Mouse (Mus musculus) splenic B cell, adult 2 months (primary cell): ENCODE data around the gene Hist2h3c1.
"Not testable (repeated sequence)": the region's sequence is repeated elsewhere in the genome, so short reads cannot be mapped to it uniquely, and the experiment has no call there.

Experiments
- DNase-seq: peaks from one replicate; pipeline ENCODE4 v3.0.0-alpha.2; 2011; ENCODE audit warnings: low read depth, low spot score
- H3K27me3 ChIP-seq: 2 replicates; pipeline ENCODE4 v1.6.1; 2012; ENCODE audit warnings: mild to moderate bottlenecking, low read length, moderate library complexity, mixed read lengths; ENCODE audit not compliant: control insufficient read depth, poor library complexity, insufficient read depth, severe bottlenecking
- H3K36me3 ChIP-seq: 2 replicates; pipeline ENCODE4 v1.6.1; 2012; ENCODE audit warnings: mild to moderate bottlenecking, low read length, moderate library complexity, mixed read lengths; ENCODE audit not compliant: control insufficient read depth, poor library complexity, insufficient read depth, severe bottlenecking

Gene Hist2h3c1

DNA sequence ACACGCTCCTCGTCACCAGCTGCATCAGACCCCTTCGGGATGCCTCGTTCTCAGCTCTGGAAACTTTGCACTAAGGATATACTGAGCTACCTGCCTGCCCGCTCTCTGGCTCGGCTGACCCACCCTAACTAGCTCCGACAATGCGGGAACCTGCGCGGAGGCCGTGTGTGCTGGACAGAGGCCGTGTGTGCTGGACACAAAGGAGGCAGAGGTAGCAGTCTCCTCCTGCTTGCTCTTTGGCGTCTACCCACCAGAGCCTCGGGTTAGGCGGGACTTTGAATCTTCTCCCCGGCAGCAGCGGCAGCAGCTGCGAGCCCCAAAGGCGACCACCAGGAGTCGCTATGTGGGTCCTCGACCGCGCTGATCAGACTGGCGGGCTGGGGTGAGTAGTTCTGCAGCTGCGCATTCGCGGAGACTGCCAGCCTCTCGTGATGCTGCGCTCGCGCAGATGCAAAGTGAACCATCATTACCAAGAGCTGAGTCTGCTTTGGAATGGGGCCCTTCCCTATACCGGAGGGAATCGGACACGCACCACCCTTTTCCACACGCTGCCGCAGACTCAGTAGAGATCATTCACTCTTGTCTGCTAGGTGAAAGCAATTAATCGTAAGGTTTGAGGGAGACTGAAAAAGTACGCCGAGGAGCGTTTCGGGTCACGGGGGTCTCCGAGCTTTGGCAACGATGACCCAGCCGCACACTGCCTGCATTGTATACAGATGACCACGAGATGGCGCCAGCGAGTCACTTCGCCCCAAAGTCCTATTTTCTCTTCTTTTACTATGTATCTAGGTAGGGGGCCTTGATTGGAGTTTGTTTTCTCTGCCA lies 31.5 kb downstream of the Hist2h3c1 start:
- H3K36me3 ChIP-seq, result no peaks in the 10 kb centered on the region
- H3K27me3 ChIP-seq, result no peaks in the 10 kb centered on the region
- peak; percentile 96 for DNase-seq

DNA sequence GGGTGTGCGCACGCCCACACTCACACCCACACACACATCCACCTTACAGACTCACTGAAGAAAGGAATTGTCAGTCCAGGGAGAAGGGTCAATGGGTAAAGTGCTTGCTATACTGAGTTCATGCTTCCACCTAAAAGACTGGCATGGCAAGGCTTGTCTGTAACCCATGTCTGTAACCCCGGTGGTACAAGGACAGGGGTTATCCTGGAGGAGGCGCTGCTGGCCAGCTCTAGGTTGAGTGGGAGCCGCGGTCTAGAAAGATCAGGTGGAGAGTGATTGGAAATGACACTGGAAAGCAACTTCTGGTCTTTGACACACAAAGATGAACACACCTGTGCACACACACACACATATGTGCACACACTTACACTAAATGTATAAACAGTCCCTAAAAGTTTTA lies 34.2 kb downstream of the Hist2h3c1 start:
- no peak for DNase-seq
- Histone ChIP-seq H3K27me3 (no peaks in the 10 kb centered on the region), H3K36me3 (no peaks in the 10 kb centered on the region)

DNA sequence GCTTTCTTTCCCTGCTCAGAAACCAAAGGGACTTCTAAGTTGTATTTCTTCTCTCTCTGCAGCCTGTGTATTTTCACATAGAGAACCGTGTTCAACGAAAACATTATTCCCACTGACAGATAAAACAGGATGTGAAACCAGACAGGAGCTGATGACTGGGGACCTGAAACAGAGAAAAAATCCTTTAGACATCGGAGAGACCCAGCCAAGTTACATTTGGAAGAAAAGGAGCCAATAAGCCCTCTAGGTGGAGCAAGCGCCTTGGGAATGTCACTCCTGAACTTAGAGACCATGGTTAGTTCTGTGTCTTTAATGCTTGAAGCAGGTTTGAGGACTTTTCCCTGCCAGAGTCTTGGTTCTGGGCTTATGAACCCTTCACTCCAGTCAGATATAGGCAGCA lies 38.0 kb downstream of the Hist2h3c1 start:
- no peaks in the 10 kb centered on the region for H3K27me3 ChIP-seq
- peak; percentile 38 for DNase-seq

DNA sequence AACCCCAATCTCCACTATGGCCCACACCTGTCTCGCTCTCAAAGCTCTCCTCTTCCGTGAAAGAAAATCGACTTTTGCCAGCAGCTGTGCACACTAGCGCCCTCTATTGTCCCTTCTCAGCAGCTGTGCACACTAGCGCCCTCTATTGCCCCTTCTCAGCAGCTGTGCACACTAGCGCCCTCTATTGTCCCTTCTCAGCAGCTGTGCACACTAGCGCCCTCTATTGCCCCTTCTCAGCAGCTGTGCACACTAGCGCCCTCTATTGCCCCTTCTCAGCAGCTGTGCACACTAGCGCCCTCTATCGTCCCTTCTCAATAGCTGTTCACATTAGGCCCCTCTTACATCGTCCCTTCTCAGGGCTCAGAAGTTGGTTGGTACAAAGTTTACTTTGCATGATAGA lies 40.8 kb downstream of the Hist2h3c1 start:
- DNase-seq, result peak; percentile 30
- H3K36me3 ChIP-seq, H3K27me3 ChIP-seq: not testable (repeated sequence)

More for the DNA sequence above, 38.0 kb downstream of the Hist2h3c1 start:
- H3K36me3 ChIP-seq, result no peaks in the 10 kb centered on the region

DNA sequence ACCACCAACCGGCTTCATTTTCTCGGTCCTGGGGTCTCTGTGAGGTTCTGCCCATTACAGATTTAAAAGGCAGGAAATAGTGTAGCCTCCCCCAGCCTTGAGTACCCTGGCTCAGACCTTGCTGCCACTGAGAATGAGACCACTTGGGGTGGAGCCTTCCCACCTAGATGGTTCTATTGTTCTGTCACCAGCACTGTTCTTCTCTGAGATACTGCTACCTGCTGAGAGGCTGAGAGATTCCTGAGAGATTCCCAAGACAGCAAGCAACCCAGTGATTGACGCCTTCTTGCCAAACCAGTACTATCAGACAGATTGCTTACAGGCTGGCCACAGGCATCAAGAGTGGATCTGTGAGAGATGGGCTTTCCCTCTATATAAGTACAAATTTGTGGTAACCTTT lies 42.7 kb downstream of the Hist2h3c1 start:
- Histone ChIP-seq H3K27me3 (no peaks in the 10 kb centered on the region), H3K36me3 (no peaks in the 10 kb centered on the region)
- no peak for DNase-seq

DNA sequence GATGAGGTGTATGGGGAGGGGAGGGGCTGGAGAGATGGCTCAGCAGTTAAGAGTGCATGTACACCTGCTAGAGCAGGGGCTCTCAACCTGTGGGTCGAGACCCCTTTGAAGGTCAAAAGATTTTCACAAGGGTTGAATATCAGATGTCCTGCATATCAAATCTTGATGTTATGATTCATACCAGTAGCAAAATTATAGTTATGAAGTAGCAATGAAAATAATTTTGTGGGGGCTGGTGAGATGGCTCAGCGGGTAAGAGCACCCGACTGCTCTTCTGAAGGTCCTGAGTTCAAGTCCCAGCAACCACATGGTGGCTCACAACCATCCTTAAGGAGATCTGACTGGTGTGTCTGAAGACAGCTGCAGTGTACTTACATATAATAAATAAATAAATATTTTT lies 44.2 kb downstream of the Hist2h3c1 start:
- not testable (repeated sequence) for DNase-seq, H3K27me3 ChIP-seq, H3K36me3 ChIP-seq

DNA sequence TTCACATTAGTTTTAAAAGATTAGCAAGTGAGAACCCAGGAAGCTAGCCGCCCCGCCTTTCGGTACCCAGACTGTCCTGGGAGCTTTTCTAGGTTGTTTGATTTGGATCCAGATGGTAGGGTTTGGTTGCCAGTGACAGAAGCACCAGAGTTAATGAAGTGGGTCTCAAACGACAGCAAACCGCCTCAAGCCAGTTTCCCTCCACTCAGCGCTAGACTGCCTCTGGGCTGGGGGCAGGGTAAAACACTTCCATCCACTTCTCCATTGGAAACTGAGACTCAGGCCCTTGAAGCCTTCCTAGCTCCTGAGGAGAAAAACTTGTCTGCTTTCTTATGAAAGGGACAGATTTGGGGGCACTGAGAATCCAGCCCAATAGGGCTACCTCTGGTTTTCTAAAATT lies 46.2 kb downstream of the Hist2h3c1 start:
- H3K36me3 ChIP-seq, result no peaks in the 10 kb centered on the region
- DNase-seq, result no peak
- no peaks in the 10 kb centered on the region for H3K27me3 ChIP-seq

DNA sequence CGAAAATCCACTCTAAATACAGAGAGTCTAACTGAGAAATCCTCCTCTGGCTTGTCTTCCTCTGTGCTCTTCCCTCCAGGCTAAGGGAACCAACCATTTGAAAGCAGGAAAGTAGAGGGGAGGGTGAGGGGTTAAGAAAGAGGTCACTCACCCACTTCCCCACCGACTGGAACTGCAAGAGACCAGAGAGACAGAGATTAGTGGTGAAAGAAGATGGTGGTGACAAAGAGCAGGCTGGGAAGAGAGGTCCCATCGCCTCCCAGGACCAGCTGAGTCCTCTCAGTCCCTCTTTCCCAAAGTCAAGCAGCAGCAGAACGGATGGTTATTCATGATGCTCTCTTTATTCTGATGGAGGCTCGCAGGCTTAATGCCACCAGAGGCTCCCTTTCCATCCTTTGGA lies 46.9 kb downstream of the Hist2h3c1 start:
- Histone ChIP-seq H3K36me3 (no peaks in the 10 kb centered on the region), H3K27me3 (no peaks in the 10 kb centered on the region)
- DNase-seq, result no peak

DNA sequence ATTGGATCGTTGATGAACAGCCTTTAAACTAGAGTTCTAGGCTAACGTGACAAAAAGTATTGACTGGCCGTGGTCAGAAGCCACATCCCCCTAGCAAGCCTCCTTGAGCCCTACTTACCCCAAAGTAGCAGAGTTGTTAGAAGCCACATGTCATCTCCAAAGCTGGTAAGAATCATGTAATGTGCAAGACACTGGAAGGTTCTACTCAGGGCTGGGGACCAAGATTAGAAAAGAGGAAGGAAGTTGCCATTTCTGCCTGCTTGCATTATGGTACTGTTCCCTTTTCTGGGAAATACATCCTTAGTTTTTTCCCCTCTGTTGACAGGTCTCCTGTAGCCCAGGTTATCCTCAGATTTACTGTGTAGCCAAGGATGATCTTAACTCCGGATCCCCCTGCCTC lies 47.3 kb downstream of the Hist2h3c1 start, which contains the start of gene Fcgr1:
Gene Fcgr1 (minus strand): TSS at position 183 of the 400 bp plus-strand sequence.
- H3K36me3 ChIP-seq, result no peaks in the 10 kb centered on the region
- DNase-seq, result peak; percentile 35
- H3K27me3 ChIP-seq, result no peaks in the 10 kb centered on the region
